Mouse (Mus musculus): ENCODE data around the gene Tspan9. TPM values are rescaled to one million over a fixed set of nuclear protein-coding genes. Genes with fewer than 3 reads are reported as not detected.

Gene Tspan9
- polyA plus RNA-seq, 1 experiment = 107 TPM

- Histone ChIP-seq H3K4me3 (ENCODE audit: insufficient read depth, low read depth, low read length) (no peak overlapping the region), H3K4me1 (ENCODE audit: control insufficient read depth, insufficient read depth, low read length) (peaks cover 16% of the 10 kb centered on the region), H3K36me3 (ENCODE audit: control insufficient read depth, insufficient read depth, low read length) (no peaks in the 10 kb centered on the region), H3K27ac (ENCODE audit: insufficient read depth, low read depth, low read length) (no peak overlapping the region), H3K27me3 (replicated peaks; ENCODE audit: control insufficient read depth, insufficient read depth, low read length) (no peaks in the 10 kb centered on the region)
- TF ChIP-seq POLR2A (IDR thresholded peaks at IDR 0.05; ENCODE audit: low read depth, low read length) (no peak), CTCF (conservative IDR thresholded peaks at IDR 0.05; ENCODE audit: insufficient read depth, insufficient read length, low read depth, low read length) (no peak)
- DNase-seq = no peak
- 59% methylated on average over 8 of the region's 8 CpGs for WGBS
These were observed 54.5 kb downstream of the Tspan9 start for GRCm38 (mm10) chr6:128088746-128089523.

- Histone ChIP-seq H3K27me3 (replicated peaks; ENCODE audit: control insufficient read depth, insufficient read depth, low read length) (no peaks in the 10 kb centered on the region), H3K27ac (ENCODE audit: insufficient read depth, low read depth, low read length) (no peak overlapping the region), H3K36me3 (ENCODE audit: control insufficient read depth, insufficient read depth, low read length) (no peaks in the 10 kb centered on the region), H3K4me3 (ENCODE audit: insufficient read depth, low read depth, low read length) (no peak overlapping the region), H3K4me1 (ENCODE audit: control insufficient read depth, insufficient read depth, low read length) (no peaks in the 10 kb centered on the region)
- TF ChIP-seq CTCF (conservative IDR thresholded peaks at IDR 0.05; ENCODE audit: insufficient read depth, insufficient read length, low read depth, low read length) (no peak), POLR2A (IDR thresholded peaks at IDR 0.05; ENCODE audit: low read depth, low read length) (no peak)
- 72% methylated on average over 9 of the region's 9 CpGs for WGBS
- no peak for DNase-seq
These were observed 57.8 kb downstream of the Tspan9 start for GRCm38 (mm10) chr6:128085488-128086066.

GRCm38 (mm10) chr6:128083305-128083704 lies 60.1 kb downstream of the Tspan9 start:
- DNase-seq = no peak
- no peak overlapping the region for H3K4me3 ChIP-seq (ENCODE audit: insufficient read depth, low read depth, low read length)
- TF ChIP-seq CTCF (conservative IDR thresholded peaks at IDR 0.05; ENCODE audit: insufficient read depth, insufficient read length, low read depth, low read length) (no peak), POLR2A (IDR thresholded peaks at IDR 0.05; ENCODE audit: low read depth, low read length) (no peak)
- WGBS = 84% methylated on average over 11 of the region's 11 CpGs
- H3K36me3 ChIP-seq (ENCODE audit: control insufficient read depth, insufficient read depth, low read length) = no peaks in the 10 kb centered on the region
- no peak overlapping the region for H3K27ac ChIP-seq (ENCODE audit: insufficient read depth, low read depth, low read length)
- no peaks in the 10 kb centered on the region for H3K27me3 ChIP-seq (replicated peaks; ENCODE audit: control insufficient read depth, insufficient read depth, low read length)
- H3K4me1 ChIP-seq (ENCODE audit: control insufficient read depth, insufficient read depth, low read length) = no peaks in the 10 kb centered on the region

- H3K27ac ChIP-seq (ENCODE audit: insufficient read depth, low read depth, low read length) = no peak overlapping the region
- 86% methylated on average over 5 of the region's 5 CpGs for WGBS
- H3K27me3 ChIP-seq (replicated peaks; ENCODE audit: control insufficient read depth, insufficient read depth, low read length) = no peaks in the 10 kb centered on the region
- no peak for DNase-seq
- H3K4me1 ChIP-seq (ENCODE audit: control insufficient read depth, insufficient read depth, low read length) = 0 out of 2 replicates have a peak, but pooled peaks cover 5% of the 10 kb centered on the region
- TF ChIP-seq POLR2A (IDR thresholded peaks at IDR 0.05; ENCODE audit: low read depth, low read length) (no peak), CTCF (conservative IDR thresholded peaks at IDR 0.05; ENCODE audit: insufficient read depth, insufficient read length, low read depth, low read length) (no peak)
- H3K36me3 ChIP-seq (ENCODE audit: control insufficient read depth, insufficient read depth, low read length) = no peaks in the 10 kb centered on the region
- H3K4me3 ChIP-seq (ENCODE audit: insufficient read depth, low read depth, low read length) = no peak overlapping the region
These were observed 61.6 kb downstream of the Tspan9 start for GRCm38 (mm10) chr6:128081781-128082180.

- WGBS = 87% methylated on average over 8 of the region's 8 CpGs
- TF ChIP-seq CTCF (conservative IDR thresholded peaks at IDR 0.05; ENCODE audit: insufficient read depth, insufficient read length, low read depth, low read length) (no peak), POLR2A (IDR thresholded peaks at IDR 0.05; ENCODE audit: low read depth, low read length) (no peak)
- no peak for DNase-seq
- H3K27me3 ChIP-seq (replicated peaks; ENCODE audit: control insufficient read depth, insufficient read depth, low read length) = no peaks in the 10 kb centered on the region
- no peak overlapping the region for H3K4me3 ChIP-seq (ENCODE audit: insufficient read depth, low read depth, low read length)
- H3K4me1 ChIP-seq (ENCODE audit: control insufficient read depth, insufficient read depth, low read length) = 0 out of 2 replicates have a peak, but pooled peaks cover 7% of the 10 kb centered on the region
- H3K36me3 ChIP-seq (ENCODE audit: control insufficient read depth, insufficient read depth, low read length) = no peaks in the 10 kb centered on the region
- H3K27ac ChIP-seq (ENCODE audit: insufficient read depth, low read depth, low read length) = no peak overlapping the region
These were observed 62.1 kb downstream of the Tspan9 start for GRCm38 (mm10) chr6:128081293-128081692.

GRCm38 (mm10) chr6:128079576-128080224 lies 63.7 kb downstream of the Tspan9 start:
- Histone ChIP-seq H3K4me1 (ENCODE audit: control insufficient read depth, insufficient read depth, low read length) (0 out of 2 replicates have a peak, but pooled peaks cover 7% of the 10 kb centered on the region), H3K36me3 (ENCODE audit: control insufficient read depth, insufficient read depth, low read length) (no peaks in the 10 kb centered on the region), H3K4me3 (ENCODE audit: insufficient read depth, low read depth, low read length) (no peak overlapping the region), H3K27ac (ENCODE audit: insufficient read depth, low read depth, low read length) (no peak overlapping the region), H3K27me3 (replicated peaks; ENCODE audit: control insufficient read depth, insufficient read depth, low read length) (no peaks in the 10 kb centered on the region)
- DNase-seq = no peak
- TF ChIP-seq CTCF (conservative IDR thresholded peaks at IDR 0.05; ENCODE audit: insufficient read depth, insufficient read length, low read depth, low read length) (no peak), POLR2A (IDR thresholded peaks at IDR 0.05; ENCODE audit: low read depth, low read length) (no peak)
- WGBS = 75% methylated on average over 9 of the region's 9 CpGs

GRCm38 (mm10) chr6:128078508-128078907 lies 64.9 kb downstream of the Tspan9 start:
- no peak overlapping the region for H3K27ac ChIP-seq (ENCODE audit: insufficient read depth, low read depth, low read length)
- H3K4me1 ChIP-seq (ENCODE audit: control insufficient read depth, insufficient read depth, low read length) = 0 out of 2 replicates have a peak, but pooled peaks cover 7% of the 10 kb centered on the region
- no peak overlapping the region for H3K4me3 ChIP-seq (ENCODE audit: insufficient read depth, low read depth, low read length)
- TF ChIP-seq POLR2A (IDR thresholded peaks at IDR 0.05; ENCODE audit: low read depth, low read length) (no peak), CTCF (conservative IDR thresholded peaks at IDR 0.05; ENCODE audit: insufficient read depth, insufficient read length, low read depth, low read length) (no peak)
- DNase-seq = no peak
- no peaks in the 10 kb centered on the region for H3K36me3 ChIP-seq (ENCODE audit: control insufficient read depth, insufficient read depth, low read length)
- 54% methylated on average over 4 of the region's 4 CpGs for WGBS
- no peaks in the 10 kb centered on the region for H3K27me3 ChIP-seq (replicated peaks; ENCODE audit: control insufficient read depth, insufficient read depth, low read length)

Data from kidney, adult 2 months (tissue).